Mouse (Mus musculus) heart, embryonic 14.5 days (tissue): ENCODE results near the gene Snx15. TPM values are rescaled to one million over a fixed set of nuclear protein-coding genes. Genes with fewer than 3 reads are reported as not detected.

ENCODE experiments used
- ATAC-seq: fragments of 200-750 bp; cut with Nextera tagmentation; 2 replicates; pipeline ENCODE4 v1.8.0; 2017; ENCODE audit warnings: low read depth, moderate TSS enrichment; ENCODE audit not compliant: insufficient number of reproducible peaks, insufficient read depth, low FRiP score
- H3K27ac ChIP-seq, 2 experiments: fragments of 200-500 bp in 1 of 2; fragments of 300-500 bp in 1 of 2; sonication (generic) in 1 of 2; replicated peaks in 1 of 2; 2 replicates each; pipeline ENCODE4 v1.5.1; 2012 to 2014; ENCODE audit warnings: low read depth in 2 of 2, low read length in 2 of 2, control low read depth in 1 of 2, mild to moderate bottlenecking in 1 of 2, mixed read lengths in 1 of 2; ENCODE audit not compliant: control insufficient read depth in 1 of 2, insufficient read depth in 1 of 2
- H3K27me3 ChIP-seq: fragments of 300-500 bp; sonication (generic); 2 replicates; pipeline ENCODE4 v1.6.1; 2014; ENCODE audit warnings: mild to moderate bottlenecking, low read length, control low read depth; ENCODE audit not compliant: control insufficient read depth, insufficient read depth
- H3K36me3 ChIP-seq: fragments of 300-500 bp; sonication (generic); 2 replicates; pipeline ENCODE4 v1.6.1; 2014; ENCODE audit warnings: mild to moderate bottlenecking, control low read depth, low read length, mixed read lengths; ENCODE audit not compliant: control insufficient read depth, insufficient read depth
- H3K4me1 ChIP-seq, 2 experiments: fragments of 200-500 bp in 1 of 2; fragments of 300-500 bp in 1 of 2; sonication (generic) in 1 of 2; 2 replicates each; pipeline ENCODE4 v1.6.1; 2012 to 2014; ENCODE audit warnings: low read length in 2 of 2, control low read depth in 1 of 2, mixed read lengths in 1 of 2; ENCODE audit not compliant: control insufficient read depth in 2 of 2, insufficient read depth in 2 of 2
- H3K4me2 ChIP-seq: fragments of 300-500 bp; sonication (generic); 2 replicates; pipeline ENCODE4 v1.6.1; 2014; ENCODE audit warnings: mild to moderate bottlenecking, low read length
- H3K4me3 ChIP-seq, 2 experiments: fragments of 200-500 bp in 1 of 2; fragments of 300-500 bp in 1 of 2; sonication (generic) in 1 of 2; 2 replicates each; pipeline ENCODE4 v1.5.1; 2012 to 2014; ENCODE audit warnings: low read length in 2 of 2, mild to moderate bottlenecking in 2 of 2, control low read depth in 1 of 2, low read depth in 1 of 2, moderate library complexity in 1 of 2; ENCODE audit not compliant: control insufficient read depth in 1 of 2, insufficient read depth in 1 of 2
- H3K9ac ChIP-seq: fragments of 300-500 bp; sonication (generic); 2 replicates; pipeline ENCODE4 v1.6.1; 2014; ENCODE audit warnings: mild to moderate bottlenecking, low read length
- H3K9me3 ChIP-seq: fragments of 300-500 bp; sonication (generic); 2 replicates; pipeline ENCODE4 v1.6.1; 2016; ENCODE audit warnings: low read length, control low read depth; ENCODE audit not compliant: control insufficient read depth
- WGBS: fragments of 180-500 bp; shearing (Covaris S2); extraction: QIAGEN DNeasy Blood & Tissue Kit; methylation state at CpG from one replicate; pipeline ENCODE4 v1.1.7; 2014; 5-methylcytosine and 5-hydroxymethylcytosine counted together
- polyA plus RNA-seq: library from polyadenylated mRNA; unstranded; fragments of >200 nt; fragmentation: Nextera tagmentation; extraction: Ambion mirVana; gene quantifications from 2 replicates; pipeline ENCODE4 v1.2.1, GENCODE M21; 2014

Gene Snx15
- polyA plus RNA-seq, 1 experiment from 2014 or later = 23.9 TPM

GRCm38 (mm10) chr19:6118677-6119185, 9.4 kb downstream of the Snx15 start:
- 0 out of 2 replicates have a peak, but pooled peaks have one; percentile 2 for ATAC-seq

GRCm38 (mm10) chr19:6117986-6118676, 10.0 kb downstream of the Snx15 start, which contains the start of gene Sac3d1:
Sac3d1 (minus strand) TSS chr19:6118650.
- Histone ChIP-seq H3K36me3 (peaks cover 30% of the 10 kb centered on the region), H3K4me2 (peak within 1 kb of the TSS; percentile 85), H3K4me3 (peak within 1 kb of the TSS; percentile 66 to 78), H3K9ac (peak within 1 kb of the TSS; percentile 92), H3K4me1 (peaks cover 10 to 19% of the 10 kb centered on the region in 2 experiments), H3K9me3 (no peaks in the 10 kb centered on the region), H3K27me3 (no peaks in the 10 kb centered on the region), H3K27ac (peak within 1 kb of the TSS; percentile 92 to 96)
- ATAC-seq = peak; percentile 74
- WGBS = under 1% methylated on average over 77 of the region's 77 CpGs

More at GRCm38 (mm10) chr19:6118677-6119185, 9.4 kb downstream of the Snx15 start:
- Histone ChIP-seq H3K4me1 (peaks cover 10 to 19% of the 10 kb centered on the region in 2 experiments), H3K4me2 (peak overlapping the region; percentile 85), H3K9me3 (no peaks in the 10 kb centered on the region), H3K27ac (peak overlapping the region; percentile 70 to 96), H3K4me3 (peak overlapping the region; percentile 66 to 78), H3K27me3 (no peaks in the 10 kb centered on the region), H3K36me3 (peaks cover 33% of the 10 kb centered on the region), H3K9ac (peak overlapping the region; percentile 92)
- 1% methylated on average over 8 of the region's 8 CpGs for WGBS

GRCm38 (mm10) chr19:6117346-6117985, 10.6 kb downstream of the Snx15 start:
- Histone ChIP-seq H3K9ac (peak overlapping the region; percentile 92), H3K4me2 (peak overlapping the region; percentile 85), H3K4me3 (peak overlapping the region; percentile 66 to 78), H3K27ac (peak overlapping the region; percentile 92 to 96), H3K27me3 (no peaks in the 10 kb centered on the region), H3K36me3 (peaks cover 30% of the 10 kb centered on the region), H3K4me1 (peaks cover 10 to 19% of the 10 kb centered on the region in 2 experiments), H3K9me3 (no peaks in the 10 kb centered on the region)
- ATAC-seq = no peak
- WGBS = 4% methylated on average over 32 of the region's 32 CpGs

- H3K9me3 ChIP-seq = no peaks in the 10 kb centered on the region
- H3K4me2 ChIP-seq = peak overlapping the region; percentile 85; the same call in 1 of the 2 replicates
- H3K27me3 ChIP-seq = no peaks in the 10 kb centered on the region
- WGBS = 85% methylated on average over 15 of the region's 15 CpGs
- peak overlapping the region; percentile 39; the same call in 1 of the 2 replicates for H3K9ac ChIP-seq
- H3K27ac ChIP-seq = no peak overlapping the region
- peaks cover 27% of the 10 kb centered on the region for H3K36me3 ChIP-seq
- no peak overlapping the region for H3K4me3 ChIP-seq
- H3K4me1 ChIP-seq = peaks cover 10 to 19% of the 10 kb centered on the region in 2 experiments
- no peak for ATAC-seq
These were observed 11.8 kb downstream of the Snx15 start for GRCm38 (mm10) chr19:6116113-6116850.

- Histone ChIP-seq H3K4me2 (no peak overlapping the region), H3K9ac (no peak overlapping the region), H3K27ac (no peak overlapping the region), H3K36me3 (peaks cover 27% of the 10 kb centered on the region), H3K9me3 (no peaks in the 10 kb centered on the region), H3K27me3 (no peaks in the 10 kb centered on the region), H3K4me1 (peaks cover 10 to 13% of the 10 kb centered on the region in 2 experiments), H3K4me3 (no peak overlapping the region)
- 49% methylated on average over 6 of the region's 6 CpGs for WGBS
- no peak for ATAC-seq
These were observed 15.0 kb downstream of the Snx15 start for GRCm38 (mm10) chr19:6113116-6113515.

- 87% methylated on average over 7 of the region's 7 CpGs for WGBS
- no peak for ATAC-seq
These were observed 22.5 kb downstream of the Snx15 start, which contains the start of gene Naaladl1 for GRCm38 (mm10) chr19:6105586-6105985. Naaladl1 (plus strand) TSS chr19:6105782.

GRCm38 (mm10) chr19:6104476-6104875, 23.6 kb downstream of the Snx15 start:
- WGBS = 60% methylated on average over 4 of the region's 4 CpGs
- H3K9me3 ChIP-seq = no peaks in the 10 kb centered on the region
- no peaks in the 10 kb centered on the region for H3K4me1 ChIP-seq
- ATAC-seq = no peak
- H3K9ac ChIP-seq = no peak overlapping the region
- H3K27me3 ChIP-seq = no peaks in the 10 kb centered on the region
- no peak overlapping the region for H3K27ac ChIP-seq
- H3K4me3 ChIP-seq = no peak overlapping the region
- no peaks in the 10 kb centered on the region for H3K36me3 ChIP-seq
- H3K4me2 ChIP-seq = no peak overlapping the region

More at GRCm38 (mm10) chr19:6105586-6105985, 22.5 kb downstream of the Snx15 start, which contains the start of gene Naaladl1:
- H3K36me3 ChIP-seq = no peaks in the 10 kb centered on the region
- H3K4me2 ChIP-seq = no peak within 1 kb of the TSS
- H3K4me3 ChIP-seq = no peak within 1 kb of the TSS
- no peak within 1 kb of the TSS for H3K9ac ChIP-seq
- H3K27ac ChIP-seq = no peak within 1 kb of the TSS
- H3K9me3 ChIP-seq = no peaks in the 10 kb centered on the region
- H3K4me1 ChIP-seq = no peaks in the 10 kb centered on the region
- no peaks in the 10 kb centered on the region for H3K27me3 ChIP-seq
